Mouse (Mus musculus): ENCODE results near the gene Arid1b. TPM values are rescaled to one million over a fixed set of nuclear protein-coding genes. Genes with fewer than 3 reads are reported as not detected.
A peak's percentile ranks its signal among the peaks of the same experiment; 100 is the strongest.

The Arid1b gene
- total RNA-seq (2015) = 23.0 and 28.1 TPM in 2 replicates
- 15.2 and 19.0 TPM in 2 replicates for total RNA-seq (2017)

GRCm38 (mm10) chr17:4993840-4994503, at the start of gene Arid1b:
Arid1b (plus strand) TSS chr17:4994332.
- peak; percentile 69 for ATAC-seq (ENCODE audit: poor library complexity, severe bottlenecking)

GRCm38 (mm10) chr17:4945311-4945751, 48.8 kb upstream of the Arid1b start:
- ATAC-seq (ENCODE audit: poor library complexity, severe bottlenecking) = no peak

- 0 out of 2 replicates have a peak, but pooled peaks have one; percentile 15 for ATAC-seq (ENCODE audit: poor library complexity, severe bottlenecking)
These were observed 48.2 kb upstream of the Arid1b start for GRCm38 (mm10) chr17:4945871-4946331.

- no peak for ATAC-seq (ENCODE audit: poor library complexity, severe bottlenecking)
These were observed 47.6 kb upstream of the Arid1b start for GRCm38 (mm10) chr17:4946421-4946974.

GRCm38 (mm10) chr17:4947013-4947412, 47.1 kb upstream of the Arid1b start:
- ATAC-seq (ENCODE audit: poor library complexity, severe bottlenecking) = no peak

- no peak for ATAC-seq (ENCODE audit: poor library complexity, severe bottlenecking)
These were observed 46.7 kb upstream of the Arid1b start for GRCm38 (mm10) chr17:4947439-4947838.

- ATAC-seq (ENCODE audit: poor library complexity, severe bottlenecking) = no peak
These were observed 45.6 kb upstream of the Arid1b start for GRCm38 (mm10) chr17:4948501-4948900.

GRCm38 (mm10) chr17:4954431-4954830, 39.7 kb upstream of the Arid1b start:
- ATAC-seq (ENCODE audit: poor library complexity, severe bottlenecking) = no peak

- ATAC-seq (ENCODE audit: poor library complexity, severe bottlenecking) = peak; percentile 54; the same call in 1 of the 2 replicates
These were observed 29.8 kb upstream of the Arid1b start for GRCm38 (mm10) chr17:4964192-4964877.

GRCm38 (mm10) chr17:4967201-4967600, 26.9 kb upstream of the Arid1b start:
- no peak for ATAC-seq (ENCODE audit: poor library complexity, severe bottlenecking)

- no peak for ATAC-seq (ENCODE audit: poor library complexity, severe bottlenecking)
These were observed 26.1 kb upstream of the Arid1b start for GRCm38 (mm10) chr17:4968035-4968434.

- ATAC-seq (ENCODE audit: poor library complexity, severe bottlenecking) = no peak
These were observed 25.3 kb upstream of the Arid1b start for GRCm38 (mm10) chr17:4968878-4969277.

- ATAC-seq (ENCODE audit: poor library complexity, severe bottlenecking) = no peak
These were observed 21.9 kb upstream of the Arid1b start for GRCm38 (mm10) chr17:4972261-4972660.

- ATAC-seq (ENCODE audit: poor library complexity, severe bottlenecking) = no peak
These were observed 19.4 kb upstream of the Arid1b start for GRCm38 (mm10) chr17:4974736-4975135.

- ATAC-seq (ENCODE audit: poor library complexity, severe bottlenecking) = peak; percentile 54
These were observed 14.0 kb upstream of the Arid1b start for GRCm38 (mm10) chr17:4980151-4980550.

GRCm38 (mm10) chr17:4982819-4983218, 11.3 kb upstream of the Arid1b start:
- ATAC-seq (ENCODE audit: poor library complexity, severe bottlenecking) = no peak

- no peak for ATAC-seq (ENCODE audit: poor library complexity, severe bottlenecking)
These were observed 9.4 kb upstream of the Arid1b start for GRCm38 (mm10) chr17:4984691-4985090.

GRCm38 (mm10) chr17:4990911-4991560, 3.1 kb upstream of the Arid1b start:
- ATAC-seq (ENCODE audit: poor library complexity, severe bottlenecking) = no peak

- ATAC-seq (ENCODE audit: poor library complexity, severe bottlenecking) = no peak
These were observed 2.5 kb upstream of the Arid1b start for GRCm38 (mm10) chr17:4991600-4991999.

GRCm38 (mm10) chr17:4993497-4993839, 664 bp upstream of the Arid1b start:
- ATAC-seq (ENCODE audit: poor library complexity, severe bottlenecking) = no peak

GRCm38 (mm10) chr17:4994504-4994812, 326 bp downstream of the Arid1b start:
- ATAC-seq (ENCODE audit: poor library complexity, severe bottlenecking) = no peak
